Mouse (Mus musculus) MEL (cell line): ENCODE measurements at regions not wholly inside any gene's neighbourhood (a gene's known extent, or its start where the extent isn't known, plus 50 kb on each side); places are given as distances from the start of the nearest gene placed in this dataset.

Experiments
- CTCF ChIP-seq, 3 experiments: IDR thresholded peaks in 2 of 3; conservative IDR thresholded peaks in 1 of 3; 2 replicates each; pipeline ENCODE4 v1.5.1; 2011 to 2012; ENCODE audit warnings: low read length in 3 of 3, low read depth in 2 of 3, mild to moderate bottlenecking in 2 of 3, improper control_type of control experiment in 1 of 3, inconsistent platforms in 1 of 3, mixed read lengths in 1 of 3, moderate library complexity in 1 of 3; ENCODE audit not compliant: control insufficient read depth in 1 of 3, insufficient read depth in 1 of 3, poor library complexity in 1 of 3, severe bottlenecking in 1 of 3
- KAT2A ChIP-seq: conservative IDR thresholded peaks from 2 replicates; pipeline ENCODE4 v1.6.1; 2012; ENCODE audit warnings: low read depth, low read length, improper control_type of control experiment, inconsistent platforms
- NRF1 ChIP-seq: IDR thresholded peaks from 2 replicates; pipeline ENCODE4 v1.6.1; 2014; ENCODE audit warnings: low read depth, mild to moderate bottlenecking, inconsistent platforms, low read length, improper control_type of control experiment, moderate library complexity; ENCODE audit not compliant: poor library complexity, insufficient read depth, severe bottlenecking
- POLR2A ChIP-seq, 2 experiments: IDR thresholded peaks; 2 replicates each; pipeline ENCODE4 v1.6.1; 2011 to 2012; ENCODE audit warnings: low read length in 2 of 2, mild to moderate bottlenecking in 2 of 2, control low read depth in 1 of 2, improper control_type of control experiment in 1 of 2, low read depth in 1 of 2, moderate library complexity in 1 of 2; ENCODE audit not compliant: control insufficient read depth in 1 of 2, insufficient read depth in 1 of 2, poor library complexity in 1 of 2
- SIN3A ChIP-seq: IDR thresholded peaks from 2 replicates; pipeline ENCODE4 v1.6.1; 2012; ENCODE audit warnings: low read length, improper control_type of control experiment, inconsistent platforms

- TF ChIP-seq SIN3A (no peak), CTCF (IDR thresholded peaks at IDR 0.05 in 2 of 3, conservative IDR thresholded peaks at IDR 0.05 in 1 of 3; ENCODE audit: control insufficient read depth in 1 of 3, insufficient read depth in 1 of 3, low read depth in 2 of 3, low read length in 3 of 3, poor library complexity in 1 of 3, severe bottlenecking in 1 of 3) (no peak), NRF1 (no peak), POLR2A (IDR thresholded peaks at IDR 0.05; ENCODE audit: control insufficient read depth in 1 of 2, insufficient read depth in 1 of 2, low read depth in 1 of 2, low read length in 2 of 2, poor library complexity in 1 of 2) (no peak), KAT2A (no peak)
These were observed 772.1 kb downstream of the Efna5 start for GRCm38 (mm10) chr17:62109052-62109451.
